Mouse (Mus musculus): ENCODE results near the gene Igll1. TPM values are rescaled to one million over a fixed set of nuclear protein-coding genes. Genes with fewer than 3 reads are reported as not detected.

Gene Igll1
- polyA plus RNA-seq, 1 experiment from 2014 or later = 0.50 TPM

- 9% methylated on average over 33 of the region's 33 CpGs for WGBS
- Histone ChIP-seq H3K4me2 (replicated peaks) (peak within 1 kb of the TSS; percentile 91), H3K36me3 (no peaks in the 10 kb centered on the region), H3K4me3 (replicated peaks) (peak within 1 kb of the TSS; percentile 46), H3K27ac (no peak within 1 kb of the TSS), H3K9ac (peak within 1 kb of the TSS; percentile 36), H3K9me3 (no peaks in the 10 kb centered on the region), H3K27me3 (replicated peaks) (no peaks in the 10 kb centered on the region), H3K4me1 (replicated peaks) (no peaks in the 10 kb centered on the region)
- ATAC-seq = peak; percentile 85
These were observed 34.8 kb downstream of the Igll1 start, which contains the start of gene Spag6l for GRCm38 (mm10) chr16:16828757-16829615. Spag6l (minus strand) TSS chr16:16829456.

- no peak overlapping the region for H3K27ac ChIP-seq
- no peak overlapping the region for H3K4me2 ChIP-seq (replicated peaks)
- H3K36me3 ChIP-seq = no peaks in the 10 kb centered on the region
- H3K27me3 ChIP-seq (replicated peaks) = no peaks in the 10 kb centered on the region
- no peak overlapping the region for H3K4me3 ChIP-seq (replicated peaks)
- no peak overlapping the region for H3K9ac ChIP-seq
- 91% methylated on average over 2 of the region's 2 CpGs for WGBS
- ATAC-seq = no peak
- H3K9me3 ChIP-seq = no peaks in the 10 kb centered on the region
- no peaks in the 10 kb centered on the region for H3K4me1 ChIP-seq (replicated peaks)
These were observed 37.6 kb downstream of the Igll1 start for GRCm38 (mm10) chr16:16826223-16826622.

GRCm38 (mm10) chr16:16825476-16825875 lies 38.3 kb downstream of the Igll1 start:
- WGBS = 51% methylated on average over 5 of the region's 5 CpGs
- no peaks in the 10 kb centered on the region for H3K27me3 ChIP-seq (replicated peaks)
- H3K27ac ChIP-seq = no peak overlapping the region
- H3K36me3 ChIP-seq = no peaks in the 10 kb centered on the region
- H3K4me3 ChIP-seq (replicated peaks) = no peak overlapping the region
- H3K9ac ChIP-seq = no peak overlapping the region
- no peaks in the 10 kb centered on the region for H3K4me1 ChIP-seq (replicated peaks)
- H3K4me2 ChIP-seq (replicated peaks) = no peak overlapping the region
- ATAC-seq = no peak
- H3K9me3 ChIP-seq = no peaks in the 10 kb centered on the region

Other genes starting within 250 kb of the Igll1 start
- gene Olfr19, start 187.6 kb downstream of the Igll1 start, polyA plus RNA-seq (2015; fragmentation: Nextera tagmentation; extraction: Ambion mirVana) = not detected in 2 replicates
- gene Spag6l, start 34.5 kb downstream of the Igll1 start, polyA plus RNA-seq (2015; fragmentation: Nextera tagmentation; extraction: Ambion mirVana) = 0.35 and 0.39 TPM in 2 replicates
- gene Top3b, start 6.8 kb upstream of the Igll1 start, polyA plus RNA-seq (2015; fragmentation: Nextera tagmentation; extraction: Ambion mirVana) = 51.1 and 54.0 TPM in 2 replicates
- gene Vpreb1, start 6.9 kb upstream of the Igll1 start, polyA plus RNA-seq (2015; fragmentation: Nextera tagmentation; extraction: Ambion mirVana) = 1.5 and 1.6 TPM in 2 replicates
- 16.4 and 16.9 TPM in 2 replicates for gene Ppm1f, start 32.5 kb upstream of the Igll1 start, polyA plus RNA-seq (2015; fragmentation: Nextera tagmentation; extraction: Ambion mirVana)
- 149 and 158 TPM in 2 replicates for gene Mapk1, start 119.4 kb upstream of the Igll1 start, polyA plus RNA-seq (2015; fragmentation: Nextera tagmentation; extraction: Ambion mirVana)
- gene Ypel1, start 205.7 kb upstream of the Igll1 start, polyA plus RNA-seq (2015; fragmentation: Nextera tagmentation; extraction: Ambion mirVana) = 13.7 and 17.1 TPM in 2 replicates
- 121 and 129 TPM in 2 replicates for gene Ppil2, start 247.3 kb upstream of the Igll1 start, polyA plus RNA-seq (2015; fragmentation: Nextera tagmentation; extraction: Ambion mirVana)

Data from intestine, embryonic 15.5 days (tissue).